Mouse (Mus musculus): Measurements from ENCODE around the gene Dennd1a.
A peak's percentile ranks its signal among the peaks of the same experiment; 100 is the strongest.

Dennd1a gene

GRCm38 (mm10) chr2:38286733-38287551, at the start of gene Dennd1a:
TSS of gene Dennd1a (minus strand) at chr2:38287390.
- DNase-seq, result peak; percentile 83

- no peak for DNase-seq
Observed at GRCm38 (mm10) chr2:38336606-38337005, 49.4 kb upstream of the Dennd1a start.

- no peak for DNase-seq
Observed at GRCm38 (mm10) chr2:38333586-38334119, 46.5 kb upstream of the Dennd1a start.

GRCm38 (mm10) chr2:38326671-38327070, 39.5 kb upstream of the Dennd1a start:
- DNase-seq, result no peak

GRCm38 (mm10) chr2:38323380-38323779, 36.2 kb upstream of the Dennd1a start:
- DNase-seq, result no peak

- no peak for DNase-seq
Observed at GRCm38 (mm10) chr2:38320911-38321310, 33.7 kb upstream of the Dennd1a start.

- no peak for DNase-seq
Observed at GRCm38 (mm10) chr2:38319086-38319485, 31.9 kb upstream of the Dennd1a start.

- no peak for DNase-seq
Observed at GRCm38 (mm10) chr2:38313399-38313798, 26.2 kb upstream of the Dennd1a start.

GRCm38 (mm10) chr2:38312921-38313320, 25.7 kb upstream of the Dennd1a start:
- DNase-seq, result no peak

- no peak for DNase-seq
Observed at GRCm38 (mm10) chr2:38305152-38305551, 18.0 kb upstream of the Dennd1a start.

- DNase-seq, result no peak
Observed at GRCm38 (mm10) chr2:38300941-38301340, 13.8 kb upstream of the Dennd1a start.

- DNase-seq, result no peak
Observed at GRCm38 (mm10) chr2:38295939-38296338, 8.7 kb upstream of the Dennd1a start.

GRCm38 (mm10) chr2:38291526-38291925, 4.3 kb upstream of the Dennd1a start:
- DNase-seq, result no peak

- no peak for DNase-seq
Observed at GRCm38 (mm10) chr2:38288226-38288625, 1.0 kb upstream of the Dennd1a start.

- DNase-seq, result no peak
Observed at GRCm38 (mm10) chr2:38286433-38286732, 807 bp downstream of the Dennd1a start.

GRCm38 (mm10) chr2:38285781-38286432, 1.3 kb downstream of the Dennd1a start:
- DNase-seq, result no peak

GRCm38 (mm10) chr2:38283961-38284360, 3.2 kb downstream of the Dennd1a start:
- no peak for DNase-seq

GRCm38 (mm10) chr2:38280376-38280775, 6.8 kb downstream of the Dennd1a start:
- DNase-seq, result no peak

- DNase-seq, result no peak
Observed at GRCm38 (mm10) chr2:38274973-38275372, 12.2 kb downstream of the Dennd1a start.

- DNase-seq, result no peak
Observed at GRCm38 (mm10) chr2:38263653-38264052, 23.5 kb downstream of the Dennd1a start.

- no peak for DNase-seq
Observed at GRCm38 (mm10) chr2:38259052-38259451, 28.1 kb downstream of the Dennd1a start.

GRCm38 (mm10) chr2:38237616-38238015, 49.6 kb downstream of the Dennd1a start:
- DNase-seq, result no peak

- DNase-seq, result no peak
Observed at GRCm38 (mm10) chr2:38235593-38235992, 51.6 kb downstream of the Dennd1a start.

GRCm38 (mm10) chr2:38229882-38230281, 57.3 kb downstream of the Dennd1a start:
- DNase-seq, result no peak
